Mouse (Mus musculus): ENCODE results near the gene Maip1. TPM values are rescaled to one million over a fixed set of nuclear protein-coding genes. Genes with fewer than 3 reads are reported as not detected.

Gene Maip1
- 8.7 and 9.1 TPM in 2 replicates for polyA plus RNA-seq (2021; fragmentation: Nextera tagmentation)
- long read RNA-seq, experiment 1, transcript Maip1-201 (5 exons, 3,540 nt) = major isoform, 26 of 29 reads
- long read RNA-seq, experiment 1, partial matches to known transcripts = 1 of 29 reads
- long read RNA-seq, experiment 1, other reads (novel, unspliced or antisense) = 2 of 29 reads
- long read RNA-seq, experiment 2, transcript Maip1-201 (5 exons, 3,540 nt) = major isoform, 47 of 51 reads
- long read RNA-seq, experiment 2, partial matches to known transcripts = 1 of 51 reads
- long read RNA-seq, experiment 2, other reads (novel, unspliced or antisense) = 3 of 51 reads

GRCm38 (mm10) chr1:57406187-57407151 is at the start of gene Maip1, which contains the start of gene Tyw5:
Gene Maip1 (plus strand): TSS chr1:57406328.
Gene Tyw5 (minus strand): TSS chr1:57407101.

GRCm38 (mm10) chr1:57377376-57378341 is 28.5 kb upstream of the Maip1 start, which contains the start of gene 1700066M21Rik:
Gene 1700066M21Rik (plus strand): TSS chr1:57377620.

Other genes starting within 250 kb of the Maip1 start
- 22.6 and 32.4 TPM in 2 replicates for gene 1700066M21Rik, start 28.7 kb upstream of the Maip1 start, polyA plus RNA-seq (2021; fragmentation: Nextera tagmentation)
- 22.7 and 26.1 TPM in 2 replicates for gene Tyw5, start 773 bp downstream of the Maip1 start, polyA plus RNA-seq (2021; fragmentation: Nextera tagmentation)